Mouse (Mus musculus) CH12.LX (cell line): Measurements from ENCODE around the gene Lysmd1. TPM values are rescaled to one million over a fixed set of nuclear protein-coding genes. Genes with fewer than 3 reads are reported as not detected.

Experiments used
- DNase-seq: peaks from one replicate; pipeline ENCODE4 v3.0.0-alpha.2; 2013; ENCODE audit errors: extremely low read depth
- H3K27ac ChIP-seq: 2 replicates; pipeline ENCODE4 v1.5.1; 2012; ENCODE audit warnings: low read depth, mild to moderate bottlenecking, control low read depth, moderate library complexity; ENCODE audit not compliant: insufficient read depth
- H3K27me3 ChIP-seq: replicated peaks from 2 replicates; pipeline ENCODE3; 2012; ENCODE audit warnings: inconsistent platforms
- H3K36me3 ChIP-seq, 2 experiments: replicated peaks in 1 of 2; 2 replicates each; pipeline versions ENCODE3 to v1.6.1; 2012; ENCODE audit warnings: inconsistent platforms in 1 of 2, low read length in 1 of 2, mild to moderate bottlenecking in 1 of 2, mixed read lengths in 1 of 2, moderate library complexity in 1 of 2; ENCODE audit not compliant: control insufficient read depth in 1 of 2, insufficient read depth in 1 of 2
- H3K4me1 ChIP-seq, 2 experiments: 2 replicates each; pipeline ENCODE4 v1.6.1; 2012; ENCODE audit warnings: inconsistent platforms in 1 of 2, moderate library complexity in 1 of 2; ENCODE audit not compliant: insufficient read depth in 2 of 2, control insufficient read depth in 1 of 2
- H3K4me2 ChIP-seq: 2 replicates; pipeline ENCODE4 v1.6.1; 2012; ENCODE audit warnings: low read depth, mild to moderate bottlenecking, control low read depth; ENCODE audit not compliant: poor library complexity, insufficient read depth, severe bottlenecking
- H3K4me3 ChIP-seq, 3 experiments: fragments of 150-350 bp in 1 of 3; sonication (generic) in 1 of 3; replicated peaks in 1 of 3; 2 replicates each; pipeline versions ENCODE3 to v1.5.1; 2011 to 2012; ENCODE audit warnings: low read depth in 2 of 3, low read length in 2 of 3, mild to moderate bottlenecking in 2 of 3, moderate library complexity in 2 of 3, control low read depth in 1 of 3, improper control_type of control experiment in 1 of 3, inconsistent platforms in 1 of 3, mixed read lengths in 1 of 3; ENCODE audit not compliant: poor library complexity in 1 of 3
- H3K79me2 ChIP-seq: replicated peaks from 2 replicates; pipeline ENCODE4 v1.6.1; 2012; ENCODE audit warnings: mild to moderate bottlenecking, moderate library complexity; ENCODE audit not compliant: control insufficient read depth, poor library complexity, insufficient read depth, severe bottlenecking; ENCODE audit errors: extremely low read depth
- H3K9ac ChIP-seq: 2 replicates; pipeline ENCODE4 v1.6.1; 2012; ENCODE audit warnings: low read depth, mild to moderate bottlenecking, control low read depth, moderate library complexity; ENCODE audit not compliant: insufficient read depth
- H3K9me3 ChIP-seq: replicated peaks from 2 replicates; pipeline ENCODE3; 2012; ENCODE audit warnings: low read length, inconsistent platforms, mixed read lengths
- BHLHE40 ChIP-seq: IDR thresholded peaks from 2 replicates; pipeline ENCODE4 v1.6.1; 2011; ENCODE audit warnings: mild to moderate bottlenecking, low read depth, low read length, improper control_type of control experiment
- CTCF ChIP-seq, 2 experiments: IDR thresholded peaks in 1 of 2; conservative IDR thresholded peaks in 1 of 2; 2 replicates each; pipeline ENCODE4 v1.5.1; 2011 to 2012; ENCODE audit warnings: low read depth in 2 of 2, low read length in 2 of 2, improper control_type of control experiment in 1 of 2, inconsistent platforms in 1 of 2, mild to moderate bottlenecking in 1 of 2, moderate library complexity in 1 of 2
- ELF1 ChIP-seq: IDR thresholded peaks from 2 replicates; pipeline ENCODE4 v1.6.1; 2014; ENCODE audit warnings: low read depth, mild to moderate bottlenecking, inconsistent platforms, low read length, improper control_type of control experiment
- EP300 ChIP-seq: IDR thresholded peaks from 2 replicates; pipeline ENCODE4 v1.6.1; 2011; ENCODE audit warnings: low read length, improper control_type of control experiment
- ETS1 ChIP-seq: conservative IDR thresholded peaks from 2 replicates; pipeline ENCODE4 v1.6.1; 2012; ENCODE audit warnings: low read depth, mild to moderate bottlenecking, inconsistent platforms, low read length, improper control_type of control experiment, moderate library complexity
- GABPA ChIP-seq: IDR thresholded peaks from 2 replicates; pipeline ENCODE4 v1.6.1; 2012; ENCODE audit warnings: low read depth, low read length, improper control_type of control experiment, inconsistent platforms; ENCODE audit not compliant: insufficient replicate concordance
- HCFC1 ChIP-seq: IDR thresholded peaks from 2 replicates; pipeline ENCODE4 v1.6.1; 2012; ENCODE audit warnings: low read depth, mild to moderate bottlenecking, inconsistent platforms, low read length, improper control_type of control experiment
- IRF4 ChIP-seq: IDR thresholded peaks from 2 replicates; pipeline ENCODE4 v1.6.1; 2014; ENCODE audit warnings: low read depth, mild to moderate bottlenecking, inconsistent platforms, low read length, improper control_type of control experiment
- JUN ChIP-seq: IDR thresholded peaks from 2 replicates; pipeline ENCODE4 v1.6.1; 2011; ENCODE audit warnings: low read depth, mild to moderate bottlenecking, low read length, improper control_type of control experiment, moderate library complexity; ENCODE audit not compliant: insufficient read depth
- JUND ChIP-seq: conservative IDR thresholded peaks from 2 replicates; pipeline ENCODE4 v1.6.1; 2011; ENCODE audit warnings: low read depth, low read length, improper control_type of control experiment
- MAFK ChIP-seq: IDR thresholded peaks from 2 replicates; pipeline ENCODE4 v1.6.1; 2011; ENCODE audit warnings: low read length, improper control_type of control experiment; ENCODE audit not compliant: insufficient replicate concordance
- MAX ChIP-seq: IDR thresholded peaks from 2 replicates; pipeline ENCODE4 v1.6.1; 2011; ENCODE audit warnings: low read length, improper control_type of control experiment
- MAZ ChIP-seq: IDR thresholded peaks from 2 replicates; pipeline ENCODE4 v1.6.1; 2012; ENCODE audit warnings: low read depth, mild to moderate bottlenecking, inconsistent platforms, low read length, improper control_type of control experiment, moderate library complexity
- MYC ChIP-seq: IDR thresholded peaks from 2 replicates; pipeline ENCODE4 v1.6.1; 2011; ENCODE audit warnings: low read depth, mild to moderate bottlenecking, improper control_type of control experiment, low read length
- NELFE ChIP-seq: IDR thresholded peaks from 2 replicates; pipeline ENCODE4 v1.6.1; 2011; ENCODE audit warnings: low read depth, low read length, improper control_type of control experiment
- NRF1 ChIP-seq: IDR thresholded peaks from 2 replicates; pipeline ENCODE4 v1.6.1; 2014; ENCODE audit warnings: low read depth, mild to moderate bottlenecking, inconsistent platforms, low read length, improper control_type of control experiment, moderate library complexity
- PAX5 ChIP-seq: IDR thresholded peaks from 2 replicates; pipeline ENCODE4 v1.6.1; 2012; ENCODE audit warnings: low read length, inconsistent platforms, mixed read lengths
- RCOR1 ChIP-seq: conservative IDR thresholded peaks from 2 replicates; pipeline ENCODE4 v1.6.1; 2012; ENCODE audit warnings: low read depth, mild to moderate bottlenecking, inconsistent platforms, low read length, improper control_type of control experiment
- USF1 ChIP-seq: IDR thresholded peaks from 2 replicates; pipeline ENCODE4 v1.6.1; 2014; ENCODE audit warnings: low read depth, mild to moderate bottlenecking, inconsistent platforms, low read length, improper control_type of control experiment
- USF2 ChIP-seq: conservative IDR thresholded peaks from 2 replicates; pipeline ENCODE4 v1.6.1; 2011; ENCODE audit warnings: low read depth, low read length, improper control_type of control experiment
- ZC3H11A ChIP-seq: IDR thresholded peaks from 2 replicates; pipeline ENCODE4 v1.6.1; 2012; ENCODE audit warnings: low read depth, mild to moderate bottlenecking, inconsistent platforms, low read length, improper control_type of control experiment
- ZNF384 ChIP-seq: IDR thresholded peaks from 2 replicates; pipeline ENCODE4 v1.6.1; 2012; ENCODE audit warnings: low read depth, low read length, improper control_type of control experiment, inconsistent platforms
- dilution Hi-C: fragments of 300-500 bp; cut with MboI; formaldehyde crosslinking; loops from 2 replicates; pipeline ENCODE4 v1.14.3; 2020; ENCODE audit warnings: low sequenced_read_pairs; ENCODE audit not compliant: extremely low pct_unique_long_range_greater_than_20kb, extremely low pct_ligation_motif_present
- in situ Hi-C: fragments of 300-500 bp; cut with MboI; formaldehyde crosslinking; loops from 3 replicates; pipeline ENCODE4 v1.14.3; 2019; ENCODE audit warnings: low sequenced_read_pairs, low pct_ligation_motif_present, low pct_unique_long_range_greater_than_20kb, mixed read lengths
- polyA plus RNA-seq: library from polyadenylated mRNA; unstranded; fragments of >175 nt; gene quantifications from 2 replicates; pipeline ENCODE4 v1.2.1, GENCODE M21; 2012; ENCODE audit warnings: low read depth; ENCODE audit not compliant: insufficient read length
- total RNA-seq, 2 experiments: library from RNA; depleted of rRNA; stranded (reverse); fragments of 300-350 nt in 1 of 2; fragments of >200 nt in 1 of 2; gene quantifications; 2 replicates each; pipeline ENCODE4 v1.2.3; 2012 to 2014

The Lysmd1 gene
- total and polyA plus RNA-seq, 3 experiments, result 8.1 to 13.6 (median 11.6) TPM

- peaks cover 43 to 82% of the 10 kb centered on the region in 2 experiments for H3K36me3 ChIP-seq
- H3K4me1 ChIP-seq, result peaks cover 0 to 5% of the 10 kb centered on the region in 2 experiments; a peak in 1 of 4 replicates
- no peak for DNase-seq
- TF ChIP-seq JUND (no peak), NELFE (no peak), MAFK (no peak), BHLHE40 (no peak), RCOR1 (no peak), CTCF (conservative IDR thresholded peaks at IDR 0.05 in 1 of 2, IDR thresholded peaks at IDR 0.05 in 1 of 2; ENCODE audit: low read depth in 2 of 2, low read length in 2 of 2) (no peak), NRF1 (no peak), ZC3H11A (no peak), ETS1 (no peak), ZNF384 (no peak), JUN (no peak), USF2 (no peak), ELF1 (no peak), GABPA (no peak), HCFC1 (no peak), MAX (no peak), IRF4 (no peak), USF1 (no peak), PAX5 (no peak), MAZ (no peak)
- in situ Hi-C loops, result no loop called here
- no peak overlapping the region for H3K4me3 ChIP-seq
- no peak overlapping the region for H3K27ac ChIP-seq
- H3K79me2 ChIP-seq, result no peaks in the 10 kb centered on the region
- no peak overlapping the region for H3K9ac ChIP-seq
- no peak overlapping the region for H3K4me2 ChIP-seq
- no peaks in the 10 kb centered on the region for H3K27me3 ChIP-seq
- no peaks in the 10 kb centered on the region for H3K9me3 ChIP-seq
- dilution Hi-C loops, result no loop called here
Measured at GRCm38 (mm10) chr3:95117751-95118150, 16.1 kb upstream of the Lysmd1 start.

- no peak overlapping the region for H3K4me3 ChIP-seq
- DNase-seq, result no peak
- H3K9me3 ChIP-seq, result no peaks in the 10 kb centered on the region
- peaks cover 43 to 78% of the 10 kb centered on the region in 2 experiments for H3K36me3 ChIP-seq
- H3K4me2 ChIP-seq, result no peak overlapping the region
- TF ChIP-seq EP300, result no peak
- no peak for TF ChIP-seq ZC3H11A
- TF ChIP-seq PAX5, result no peak
- TF ChIP-seq MYC, result no peak
- no peak for TF ChIP-seq RCOR1
- no peaks in the 10 kb centered on the region for H3K27me3 ChIP-seq
- no peaks in the 10 kb centered on the region for H3K79me2 ChIP-seq
- H3K27ac ChIP-seq, result no peak overlapping the region
- no peaks in the 10 kb centered on the region for H3K4me1 ChIP-seq
- dilution Hi-C loops, result no loop called here
- H3K9ac ChIP-seq, result no peak overlapping the region
- in situ Hi-C loops, result no loop called here
Measured at GRCm38 (mm10) chr3:95121580-95121979, 12.3 kb upstream of the Lysmd1 start.
